Mouse (Mus musculus): ENCODE measurements at regions not wholly inside any gene's neighbourhood (a gene's known extent, or its start where the extent isn't known, plus 50 kb on each side); places are given as distances from the start of the nearest gene placed in this dataset.
"Not testable (repeated sequence)": the region's sequence is repeated elsewhere in the genome, so short reads cannot be mapped to it uniquely, and the experiment has no call there.

GRCm38 (mm10) chr12:22030717-22031116 is 613.3 kb upstream of the Ywhaq start:
- DNase-seq, result peak; percentile 55

DNA sequence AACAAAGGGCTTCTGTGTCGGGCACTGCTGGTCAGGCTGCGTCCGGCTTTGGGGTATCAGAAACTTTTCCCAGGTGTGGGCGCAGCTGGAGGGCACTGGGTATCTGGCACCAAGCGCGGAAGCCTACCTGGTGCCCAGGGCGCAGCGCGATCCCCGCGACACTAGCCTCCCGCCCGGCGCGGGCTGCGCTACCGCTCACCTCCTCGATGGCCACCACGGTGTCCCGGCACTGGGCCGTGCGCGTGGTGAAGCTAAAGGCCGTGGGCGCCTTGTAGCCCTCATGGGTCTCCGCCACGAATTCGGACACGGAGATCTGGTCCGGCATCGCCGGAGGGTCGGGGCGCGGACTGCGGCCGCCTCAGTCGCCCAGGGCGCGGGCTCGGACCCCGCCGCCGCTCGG is 612.8 kb upstream of the Ywhaq start:
- not testable (repeated sequence) for DNase-seq
